Mouse (Mus musculus) retina, embryonic 14.5 days (tissue): ENCODE results near the gene Usp38.
A peak's percentile ranks its signal among the peaks of the same experiment; 100 is the strongest.
"Not testable (repeated sequence)": the region's sequence is repeated elsewhere in the genome, so short reads cannot be mapped to it uniquely, and the experiment has no call there.

Experiments
- DNase-seq: peaks from one replicate; pipeline ENCODE4 v3.0.0-alpha.2; 2015; ENCODE audit warnings: low spot score

Usp38 gene

DNA sequence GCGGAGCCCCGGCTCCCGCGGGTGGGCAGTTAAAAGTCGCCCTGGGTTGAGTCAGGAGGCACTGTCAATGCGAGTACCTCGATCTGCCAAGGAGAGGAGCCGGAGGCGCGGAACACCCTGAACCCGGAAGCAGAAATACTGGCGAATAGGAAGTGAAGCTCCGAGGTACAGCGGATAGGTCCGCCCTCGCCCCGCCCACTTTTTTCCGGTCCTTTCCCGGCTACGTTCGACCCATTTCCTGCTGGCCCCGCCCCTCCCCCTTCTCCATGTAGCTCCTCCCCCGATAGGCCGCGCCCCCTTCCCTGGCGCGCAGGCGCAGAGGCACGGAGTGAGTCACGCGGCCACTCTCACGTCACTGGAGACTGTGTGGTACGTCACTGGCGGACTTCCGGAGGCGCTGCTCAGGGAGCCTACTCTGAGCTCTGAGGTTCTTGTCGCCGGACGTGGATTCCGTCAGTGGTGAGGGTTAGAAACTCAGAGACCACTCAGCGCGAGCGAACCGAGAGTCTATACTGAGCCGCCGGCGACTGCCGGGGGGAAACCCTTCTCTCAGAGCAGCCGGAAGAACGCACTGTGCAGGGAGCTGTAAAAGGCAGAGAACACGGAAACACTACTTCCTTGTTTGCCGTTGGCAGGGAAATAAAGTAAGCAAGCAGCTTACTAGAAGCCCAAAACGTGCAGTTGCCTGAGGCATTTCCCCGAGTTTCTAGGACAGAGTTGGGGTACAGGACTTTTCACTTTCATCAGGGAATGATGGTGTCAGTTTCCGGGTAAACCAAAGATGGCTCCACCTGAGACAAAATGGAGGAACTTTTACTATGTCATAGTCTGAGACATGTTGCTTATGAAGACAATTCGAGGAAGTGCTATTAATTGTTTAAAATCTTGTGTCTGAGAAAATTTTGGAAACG, at the start of gene Usp38:
Usp38 (minus strand) TSS at position 140 of the 911 bp plus-strand sequence.
- DNase-seq: peak; percentile 100

DNA sequence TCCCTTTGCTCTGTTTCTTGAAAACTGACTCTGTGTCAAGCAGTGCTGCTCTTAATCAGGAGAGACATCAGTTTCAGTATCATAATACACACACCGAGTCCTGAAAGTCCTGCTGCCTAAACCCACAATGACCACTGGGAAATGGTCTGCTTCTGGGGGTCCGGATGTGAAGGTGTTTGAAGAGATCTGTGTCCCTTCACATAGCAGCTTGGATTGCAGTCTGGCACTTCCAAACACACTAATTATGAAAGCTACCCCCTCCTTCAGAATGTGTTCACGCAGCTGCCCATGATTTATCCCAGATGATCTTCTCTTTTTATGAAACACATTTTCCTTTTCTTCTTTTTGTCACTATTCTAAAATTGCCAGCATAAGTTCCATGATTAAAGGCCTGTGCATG, 47.8 kb upstream of the Usp38 start:
- no peak for DNase-seq

DNA sequence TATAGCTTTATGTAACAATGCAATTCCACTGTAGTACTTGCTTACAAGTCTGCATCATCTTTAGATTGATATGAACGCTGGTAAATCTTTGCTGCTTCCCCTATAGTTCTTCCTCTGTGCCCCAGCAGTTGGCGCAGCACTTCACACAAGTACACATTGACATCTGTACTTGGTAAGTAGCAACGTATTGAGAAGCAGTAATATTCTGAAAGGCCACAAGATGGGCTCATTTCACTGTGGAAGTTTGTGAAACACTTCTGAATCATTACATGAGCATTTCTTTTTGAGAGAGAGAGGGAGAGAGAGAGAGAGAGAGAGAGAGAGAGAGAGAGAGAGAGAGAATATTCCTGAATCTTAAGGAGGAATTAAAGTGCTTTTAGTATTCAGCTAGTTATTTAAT, 47.2 kb upstream of the Usp38 start:
- peak; percentile 54 for DNase-seq

DNA sequence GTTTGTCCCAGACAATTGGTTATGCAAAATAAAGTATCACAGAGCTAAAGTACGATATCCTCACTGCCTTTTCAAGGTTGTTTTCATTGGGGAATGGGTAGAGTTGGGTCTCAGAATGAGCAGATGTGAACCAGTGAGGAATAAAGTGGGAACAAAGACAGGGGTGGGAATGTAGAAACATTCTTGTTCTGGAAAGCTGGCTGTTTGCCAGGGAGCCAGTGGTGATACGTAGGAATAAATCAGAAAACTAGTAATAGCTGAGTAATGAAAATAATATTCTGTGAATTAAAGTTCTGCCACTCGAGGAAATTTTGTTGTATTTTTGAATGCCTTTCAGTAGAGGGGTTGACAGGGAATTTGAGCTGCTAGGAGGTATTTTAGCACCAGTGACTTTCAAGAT, 29.5 kb upstream of the Usp38 start:
- no peak for DNase-seq

DNA sequence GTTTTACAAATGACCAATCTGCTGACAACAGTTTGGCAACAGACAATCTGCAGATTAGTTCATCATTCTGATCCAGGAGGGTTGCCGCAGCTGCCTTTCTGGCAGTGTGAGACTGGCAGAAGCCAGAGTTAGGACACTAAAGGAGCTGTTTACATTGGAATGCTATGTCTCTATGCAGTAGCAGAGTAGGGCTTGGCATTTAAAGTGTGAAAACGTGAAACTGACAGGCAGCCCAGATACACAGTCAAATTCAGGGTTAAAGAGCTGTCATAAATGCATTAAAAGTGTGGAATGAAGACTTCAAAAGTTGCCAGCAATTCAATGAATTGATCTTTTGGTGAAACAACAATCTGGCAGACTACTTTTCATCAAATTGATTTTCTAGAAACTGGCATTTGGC, 13.3 kb upstream of the Usp38 start:
- no peak for DNase-seq

DNA sequence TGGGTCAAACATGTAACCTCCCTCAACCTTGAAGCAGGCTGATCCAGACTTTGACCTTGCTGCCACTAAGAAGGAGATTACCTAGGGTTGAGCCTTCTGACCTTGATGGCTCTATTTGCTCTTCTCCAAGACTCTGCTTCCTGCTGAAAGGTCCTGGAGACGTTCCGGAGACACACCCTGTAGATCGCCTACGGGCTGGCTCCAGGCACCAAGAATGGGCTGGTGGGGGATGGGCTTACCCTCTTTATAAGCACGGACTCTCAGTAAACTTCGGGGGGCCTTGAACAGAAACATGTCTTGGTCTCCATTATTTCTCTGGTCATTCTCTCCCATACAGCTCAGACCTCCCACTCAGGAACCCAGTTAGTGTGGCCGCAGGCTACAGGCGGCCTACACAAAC, 2.8 kb upstream of the Usp38 start:
- DNase-seq: not testable (repeated sequence)

DNA sequence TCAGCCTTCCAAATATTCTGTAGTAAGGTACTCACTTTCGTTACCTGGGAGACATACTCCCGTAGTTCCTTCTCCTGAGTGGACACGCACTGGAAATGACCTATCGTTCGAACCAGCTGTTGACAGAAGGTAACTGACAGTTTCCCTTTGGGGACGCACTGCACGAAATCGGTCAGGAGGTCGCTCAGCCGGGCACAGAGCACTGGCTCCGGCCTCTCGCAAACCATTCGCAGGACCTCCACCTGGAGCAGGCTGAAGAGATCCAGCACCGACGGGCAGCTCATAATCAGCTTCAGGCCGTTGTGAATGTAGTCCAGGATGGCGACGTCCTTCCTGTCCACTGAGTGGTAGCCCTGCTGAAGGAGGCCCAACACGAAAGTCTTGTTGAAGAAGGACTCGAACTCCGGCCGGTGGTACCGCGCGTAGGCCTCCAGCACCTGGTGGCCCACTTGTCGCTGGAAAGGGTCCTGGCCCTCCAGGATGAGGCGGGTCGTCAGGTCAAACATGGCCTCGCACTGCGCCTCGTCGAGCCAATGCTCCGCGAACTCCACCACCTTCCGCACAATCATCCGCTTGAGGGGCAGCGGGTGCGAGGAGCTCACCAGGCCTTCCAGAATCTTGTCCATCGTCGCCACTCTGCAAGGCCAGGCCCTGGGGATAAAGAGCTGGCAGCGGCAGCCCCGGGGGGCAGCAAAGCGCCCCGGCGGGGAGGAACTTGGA, 757 bp downstream of the Usp38 start:
- no peak for DNase-seq

DNA sequence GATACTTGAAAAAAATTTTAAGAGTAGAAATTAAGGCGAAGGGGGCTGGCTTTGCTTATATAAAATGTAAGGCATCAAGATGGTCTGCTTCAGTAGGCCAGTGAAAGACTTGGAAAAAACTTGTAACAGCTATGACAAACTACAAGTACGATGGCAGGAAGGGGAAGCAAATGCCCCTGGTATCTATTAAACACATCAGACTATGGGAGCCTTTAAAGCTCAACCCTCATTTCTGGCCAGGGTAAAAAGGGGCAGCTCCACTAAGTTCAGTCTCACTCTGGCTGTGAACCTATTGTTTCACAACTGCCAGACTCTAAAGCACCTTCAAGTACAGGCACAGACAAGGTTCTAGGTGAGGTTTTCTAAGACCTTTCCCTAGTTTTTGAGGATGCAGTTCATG, 2.0 kb downstream of the Usp38 start:
- no peak for DNase-seq

DNA sequence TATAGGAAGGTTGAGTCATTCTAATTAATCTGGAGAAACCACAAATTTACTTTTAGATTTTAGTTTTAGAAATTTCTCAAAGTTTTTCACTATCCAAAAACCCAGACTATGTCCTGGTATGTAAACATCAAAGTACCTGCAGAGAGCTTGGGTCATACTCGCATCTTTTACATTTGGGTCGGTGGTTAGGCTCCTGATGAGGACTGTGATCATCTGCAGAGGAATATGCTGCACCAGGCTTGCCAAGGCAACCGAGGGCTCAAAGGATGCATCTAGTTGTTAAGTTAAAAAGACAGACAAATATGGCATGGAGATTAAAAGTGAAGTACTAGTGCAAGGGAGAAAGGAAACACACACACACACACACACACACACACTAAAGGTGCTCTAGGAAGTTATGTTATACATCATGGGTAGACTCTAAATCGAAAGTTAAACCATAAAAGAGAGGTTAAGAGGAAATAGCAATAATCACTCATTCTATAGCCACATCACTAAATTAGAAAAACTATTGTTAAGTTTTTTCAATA, 2.6 kb downstream of the Usp38 start:
- no peak for DNase-seq

DNA sequence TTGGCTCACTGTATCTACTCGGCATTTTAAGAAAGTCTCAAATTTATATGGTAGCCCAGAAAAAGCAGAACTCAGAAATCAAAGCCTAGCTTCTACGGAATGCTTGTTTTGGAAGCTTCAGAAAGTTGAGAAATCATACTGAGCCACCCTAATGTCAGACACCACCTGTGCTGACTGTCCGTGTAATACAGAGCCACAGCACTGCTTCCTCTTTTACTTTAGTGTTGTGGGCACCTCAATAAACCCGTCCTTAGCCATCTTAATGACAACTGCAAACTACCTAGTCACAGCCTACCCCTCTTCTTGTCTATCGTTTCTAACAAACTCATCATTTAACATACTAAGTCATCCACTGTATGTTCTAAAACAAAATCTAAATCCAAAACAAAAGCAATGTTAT, 4.3 kb downstream of the Usp38 start:
- DNase-seq: no peak

DNA sequence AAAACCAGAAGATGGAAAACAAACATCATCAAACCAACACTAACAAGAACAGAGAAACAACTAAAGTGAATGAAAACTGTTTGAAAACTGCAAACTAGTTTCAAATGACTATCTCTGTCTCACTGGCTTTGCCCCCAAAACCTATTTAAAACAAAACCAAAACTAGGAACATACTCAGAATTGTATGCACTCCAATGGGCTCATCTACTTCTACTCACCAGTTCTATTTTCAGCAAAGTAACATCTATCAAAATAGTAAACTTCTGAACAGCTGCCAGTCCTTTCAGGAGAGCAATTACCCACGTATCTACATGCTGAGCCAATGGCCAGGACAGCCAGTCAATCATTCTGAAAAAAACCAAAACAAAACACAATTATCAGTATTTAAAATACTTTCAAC, 9.6 kb downstream of the Usp38 start:
- no peak for DNase-seq

DNA sequence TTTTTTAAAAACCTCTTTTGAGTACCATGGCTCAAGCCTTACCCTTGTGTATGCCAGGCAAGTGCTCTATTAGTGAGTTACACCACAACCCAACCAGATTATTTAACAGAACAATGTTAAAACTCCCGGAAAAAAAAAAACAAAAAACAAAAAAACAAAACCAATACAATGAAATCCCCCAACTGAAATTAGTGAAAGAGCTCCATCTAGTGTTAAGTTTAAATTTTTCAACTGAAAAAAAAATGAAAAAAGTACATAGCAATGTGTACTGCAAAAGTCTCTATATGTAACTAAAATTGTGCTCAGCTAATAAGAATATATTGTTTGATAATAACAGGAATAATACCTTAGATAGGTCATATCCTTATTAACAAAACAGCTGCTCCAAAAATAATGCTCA, 18.1 kb downstream of the Usp38 start:
- peak; percentile 70 for DNase-seq

DNA sequence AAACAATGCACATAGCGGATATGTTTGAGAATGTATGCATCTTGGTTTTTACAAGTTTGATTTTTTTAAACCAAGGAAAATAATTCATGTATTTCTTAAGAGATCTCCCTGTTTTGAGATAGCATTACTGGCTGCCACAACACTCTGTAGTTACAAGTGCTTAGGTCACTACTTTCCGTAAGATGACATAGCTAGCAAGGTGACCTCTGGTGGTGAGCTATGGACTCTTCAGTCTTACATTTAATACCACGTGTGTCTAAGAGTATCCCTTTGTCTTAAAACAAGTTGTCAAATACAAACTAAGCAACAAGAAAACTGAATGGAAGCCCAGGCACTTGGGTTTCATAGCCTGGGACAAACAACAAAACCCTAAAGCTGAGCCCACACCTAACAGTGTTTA, 22.8 kb downstream of the Usp38 start:
- peak; percentile 64 for DNase-seq

DNA sequence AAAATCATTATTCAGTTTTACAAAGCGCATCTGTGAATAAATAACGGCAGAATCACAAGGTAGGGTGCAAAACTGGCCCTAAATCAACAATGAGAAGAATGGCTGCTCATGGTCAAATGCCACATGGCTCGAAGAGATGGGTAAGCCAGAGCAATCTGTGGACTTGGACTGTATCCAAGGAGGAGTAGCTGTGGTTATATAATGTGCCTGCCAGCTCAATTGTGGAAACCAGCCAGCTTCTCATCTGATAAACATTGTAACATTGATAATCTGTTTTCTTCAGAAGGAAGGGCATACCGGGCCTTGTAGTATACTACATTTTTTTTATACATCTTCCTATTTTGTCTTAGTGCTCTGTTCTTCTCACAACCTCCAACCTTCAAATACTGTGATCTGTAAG, 31.9 kb downstream of the Usp38 start:
- DNase-seq: no peak

DNA sequence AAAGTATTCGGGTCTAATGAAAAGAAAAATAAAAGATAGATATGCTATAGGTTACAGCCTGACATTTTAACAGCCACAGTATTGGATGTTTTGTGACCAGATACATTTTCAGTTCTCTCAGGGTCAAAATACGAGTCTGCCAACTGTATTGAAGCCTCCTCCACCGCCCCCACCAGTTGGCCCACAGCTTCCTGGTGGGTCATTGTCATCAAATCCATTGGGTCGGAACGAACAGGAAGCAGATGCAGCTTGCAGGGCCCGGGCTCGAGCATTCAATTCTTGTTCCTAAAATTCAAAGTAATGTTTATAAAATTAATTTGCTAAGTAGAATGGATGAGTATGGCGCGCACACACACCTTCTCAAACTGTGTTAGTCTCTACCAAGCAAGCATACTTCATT, 33.0 kb downstream of the Usp38 start:
- DNase-seq: no peak

DNA sequence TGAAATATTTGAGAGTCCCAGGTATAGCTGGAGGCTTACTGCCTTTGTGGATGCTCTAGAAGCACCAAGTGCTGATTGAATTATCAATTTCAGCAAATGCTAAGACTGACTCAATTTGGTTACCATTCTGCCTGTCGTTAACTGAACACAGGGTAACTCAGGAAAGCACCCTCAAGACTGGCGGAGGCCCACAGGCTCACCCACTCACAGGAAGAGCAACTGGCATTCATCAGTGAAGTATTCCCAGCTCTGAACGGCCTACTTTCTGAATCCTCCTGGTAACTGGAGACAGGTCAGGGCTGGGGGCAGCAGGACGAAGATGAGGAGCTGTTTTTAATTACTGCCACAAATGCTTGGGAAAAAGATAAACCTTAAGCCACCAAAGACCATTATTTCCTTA, 34.7 kb downstream of the Usp38 start:
- no peak for DNase-seq

DNA sequence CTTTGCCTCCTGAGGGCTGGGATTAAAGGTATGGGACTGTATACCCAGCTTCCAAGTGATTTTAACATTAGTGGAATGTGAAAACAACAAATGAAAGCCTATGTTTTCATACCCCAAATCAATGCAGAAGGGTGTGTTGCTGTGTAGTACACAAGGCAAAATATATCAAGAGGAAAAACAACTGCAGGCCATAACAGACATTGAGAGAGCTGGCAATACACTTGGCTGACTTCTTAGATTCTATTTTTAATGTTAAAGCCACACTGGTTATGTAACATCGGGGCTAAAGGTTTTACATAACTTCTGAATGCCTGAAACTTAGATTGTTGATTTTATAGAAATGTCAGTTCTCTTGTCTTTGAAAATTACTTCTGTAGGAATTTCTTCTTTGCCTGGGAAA, 37.5 kb downstream of the Usp38 start:
- DNase-seq: no peak

DNA sequence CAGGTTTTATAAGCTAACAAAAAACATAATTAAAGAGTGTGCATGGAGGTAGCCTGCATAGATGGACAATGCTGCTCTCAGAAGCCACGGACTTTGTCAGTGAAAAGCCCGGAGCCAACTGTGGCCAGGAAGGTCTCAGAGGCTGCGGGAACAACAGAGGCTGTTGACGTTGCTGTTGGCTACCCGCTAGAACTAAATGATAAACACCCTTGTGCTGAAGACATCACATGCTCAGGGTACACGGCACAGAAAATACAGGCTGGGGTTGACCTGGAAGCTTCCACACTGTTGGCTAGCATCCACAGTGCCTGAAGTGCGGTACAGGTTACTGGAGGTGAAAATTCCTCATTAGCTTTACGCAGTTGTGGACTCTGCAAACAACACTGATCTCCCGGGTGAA, 43.6 kb downstream of the Usp38 start:
- DNase-seq: no peak

DNA sequence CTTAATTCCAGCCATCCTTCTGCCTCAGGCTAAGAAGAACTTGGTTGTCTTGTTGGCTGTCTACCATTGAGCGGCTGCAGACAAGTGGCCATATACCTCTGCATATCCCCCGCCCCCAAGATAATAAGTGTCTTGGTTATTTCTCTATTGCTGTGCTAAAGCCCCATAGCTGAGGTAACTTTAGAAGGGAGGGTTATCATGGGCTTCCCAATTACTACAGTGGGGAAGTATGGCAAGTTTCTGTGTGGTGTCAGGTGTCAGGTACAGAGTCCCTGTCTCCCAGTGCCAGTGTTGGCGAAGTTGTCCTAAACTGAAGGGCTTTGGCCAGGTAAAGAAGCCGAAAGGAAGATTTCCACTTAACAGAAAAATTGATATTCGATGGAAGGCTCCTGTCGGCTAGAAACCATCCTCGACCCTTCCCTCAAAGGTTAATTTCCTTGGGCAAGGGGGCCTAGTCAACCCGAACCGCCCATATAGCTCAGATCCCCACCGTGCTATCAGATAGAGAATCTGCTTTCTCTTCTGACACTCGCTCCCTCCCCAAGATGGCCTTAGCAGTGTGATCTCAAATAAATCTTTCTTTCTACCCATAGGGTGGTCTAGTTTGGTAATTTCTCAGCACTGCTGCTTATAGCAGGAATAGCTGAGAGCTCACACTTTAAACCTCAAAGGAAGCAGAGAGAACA, 44.6 kb downstream of the Usp38 start:
- DNase-seq: no peak

DNA sequence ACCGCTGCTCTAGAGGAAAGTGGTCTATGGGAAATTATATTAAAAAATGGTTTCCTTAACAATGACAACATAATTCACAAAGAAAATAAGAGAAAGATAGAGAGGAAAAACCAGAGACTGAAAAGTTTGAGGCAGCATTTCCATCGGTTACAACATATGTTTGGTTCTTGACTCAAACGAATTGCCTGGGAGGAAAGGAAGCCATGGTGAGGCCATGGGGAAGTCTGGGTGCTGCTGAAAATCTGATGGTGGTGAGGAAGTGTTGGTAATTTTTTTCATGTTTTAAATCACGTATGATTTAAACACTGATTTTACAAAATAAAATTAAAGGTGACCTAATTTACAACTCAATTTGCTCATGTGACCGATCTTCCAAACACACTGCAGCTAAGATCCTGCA, 45.3 kb downstream of the Usp38 start:
- no peak for DNase-seq

DNA sequence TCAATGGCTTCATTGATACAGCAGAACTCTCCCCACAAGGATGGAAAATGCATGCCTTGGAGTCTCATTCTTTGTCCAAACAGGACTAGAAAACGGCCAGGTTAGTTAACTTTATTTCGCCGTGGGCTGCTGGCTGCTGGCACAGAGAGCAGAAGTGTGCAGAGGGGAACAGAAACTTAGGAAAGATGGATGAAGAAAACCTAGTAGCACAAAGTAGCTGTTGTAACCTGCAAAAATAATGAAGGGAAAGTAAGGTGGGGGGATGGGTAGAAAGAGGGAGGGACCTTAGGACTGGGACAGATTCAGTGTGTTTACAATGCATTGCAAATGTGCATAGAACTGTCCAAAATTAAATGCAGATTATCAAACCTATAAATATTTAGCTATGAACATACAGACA, 51.6 kb downstream of the Usp38 start:
- no peak for DNase-seq

DNA sequence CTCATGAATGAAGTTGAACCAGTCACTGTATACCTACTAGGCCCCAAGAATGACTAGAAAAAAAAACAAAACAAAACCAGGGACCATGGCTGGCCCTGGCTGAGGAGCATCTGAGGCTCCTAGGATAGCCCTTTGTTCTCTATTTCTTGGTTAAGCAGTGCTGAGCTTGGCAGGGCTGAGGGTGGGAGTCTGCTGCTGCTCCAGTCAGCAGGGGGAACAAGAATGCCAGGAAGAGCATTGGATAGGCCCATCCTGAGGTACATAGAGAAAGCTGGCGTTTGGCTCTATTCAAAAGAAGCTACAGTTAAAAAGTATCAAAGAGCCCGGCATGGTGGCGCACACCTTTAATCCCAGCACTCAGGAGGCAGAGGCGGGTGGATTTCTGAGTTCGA, 52.1 kb downstream of the Usp38 start:
- DNase-seq: no peak
